Mouse (Mus musculus) liver, postnatal 0 days (tissue): ENCODE results near the gene Ptpa. TPM values are rescaled to one million over a fixed set of nuclear protein-coding genes. Genes with fewer than 3 reads are reported as not detected.

ENCODE experiments used
- ATAC-seq: fragments of 200-750 bp; cut with Nextera tagmentation; 2 replicates; pipeline ENCODE4 v1.8.0; 2017; ENCODE audit warnings: mild to moderate bottlenecking, moderate library complexity
- DNase-seq: peaks from one replicate; pipeline ENCODE4 v3.0.0-alpha.2; 2016
- H3K27ac ChIP-seq: fragments of 300-500 bp; sonication (generic); 2 replicates; pipeline ENCODE4 v1.5.1; 2014; ENCODE audit warnings: antibody characterized with exemption, moderate library complexity, mild to moderate bottlenecking, low read depth
- H3K27me3 ChIP-seq: fragments of 300-500 bp; sonication (generic); 2 replicates; pipeline ENCODE4 v1.6.1; 2014; ENCODE audit warnings: low read length, control low read depth, mixed read lengths; ENCODE audit not compliant: insufficient read depth
- H3K36me3 ChIP-seq: fragments of 300-500 bp; sonication (generic); replicated peaks from 2 replicates; pipeline ENCODE4 v1.6.1; 2014; ENCODE audit warnings: mild to moderate bottlenecking, control low read depth, low read length, moderate library complexity, mixed read lengths; ENCODE audit not compliant: insufficient read depth
- H3K4me1 ChIP-seq: fragments of 300-500 bp; sonication (generic); 2 replicates; pipeline ENCODE4 v1.6.1; 2014; ENCODE audit warnings: antibody characterized with exemption, mild to moderate bottlenecking, control low read depth; ENCODE audit not compliant: insufficient read depth
- H3K4me2 ChIP-seq: fragments of 300-500 bp; sonication (generic); 2 replicates; pipeline ENCODE4 v1.6.1; 2014; ENCODE audit warnings: low read depth, mild to moderate bottlenecking, low read length, moderate library complexity, mixed read lengths
- H3K4me3 ChIP-seq: fragments of 300-500 bp; sonication (generic); 2 replicates; pipeline ENCODE4 v1.5.1; 2014; ENCODE audit warnings: low read depth, low read length
- H3K9ac ChIP-seq: fragments of 300-500 bp; sonication (generic); replicated peaks from 2 replicates; pipeline ENCODE4 v1.6.1; 2014; ENCODE audit warnings: mild to moderate bottlenecking, moderate library complexity
- H3K9me3 ChIP-seq: fragments of 300-500 bp; sonication (generic); 2 replicates; pipeline ENCODE4 v1.6.1; 2016; ENCODE audit warnings: mild to moderate bottlenecking, control low read depth, low read length, mixed read lengths
- CTCF ChIP-seq: sonication (generic); IDR thresholded peaks from 2 replicates; pipeline ENCODE4 v1.5.1; 2016; ENCODE audit warnings: antibody characterized with exemption, low read depth
- EP300 ChIP-seq: IDR thresholded peaks from 2 replicates; pipeline ENCODE4 v1.6.1; 2016; ENCODE audit warnings: antibody characterized with exemption, low read depth, mild to moderate bottlenecking
- WGBS: fragments of 180-500 bp; shearing (Covaris S2); extraction: QIAGEN DNeasy Blood & Tissue Kit; methylation state at CpG from one replicate; pipeline ENCODE4 v1.1.7; 2014; ENCODE audit not compliant: insufficient replicate concordance; 5-methylcytosine and 5-hydroxymethylcytosine counted together
- polyA plus RNA-seq: library from polyadenylated mRNA; unstranded; fragments of >200 nt; fragmentation: Nextera tagmentation; extraction: Ambion mirVana; gene quantifications from 2 replicates; pipeline ENCODE4 v1.2.1, GENCODE M21; 2015

Gene Ptpa
- polyA plus RNA-seq, 1 experiment from 2014 or later: 76.8 TPM

- Histone ChIP-seq H3K9ac (no peak overlapping the region), H3K4me1 (peaks cover 9% of the 10 kb centered on the region), H3K4me2 (no peak overlapping the region), H3K4me3 (no peak overlapping the region), H3K27me3 (no peaks in the 10 kb centered on the region), H3K9me3 (no peaks in the 10 kb centered on the region), H3K36me3 (no peaks in the 10 kb centered on the region), H3K27ac (no peak overlapping the region)
- no peak for ATAC-seq
- 96% methylated on average over 2 of the region's 2 CpGs for WGBS
- DNase-seq: no peak
- TF ChIP-seq CTCF: peak; percentile 37
- no peak for TF ChIP-seq EP300
These were observed 26.8 kb upstream of the Ptpa start for GRCm38 (mm10) chr2:30389000-30389399.

GRCm38 (mm10) chr2:30392114-30392576 is 23.7 kb upstream of the Ptpa start, which contains the start of gene Dolpp1:
Gene Dolpp1, plus strand, starts transcription at chr2:30392254.
- H3K9ac ChIP-seq: peak within 1 kb of the TSS; percentile 81
- H3K36me3 ChIP-seq: peaks cover 8% of the 10 kb centered on the region
- H3K4me1 ChIP-seq: peaks cover 9% of the 10 kb centered on the region
- TF ChIP-seq EP300: peak; percentile 75; the same call in 1 of the 2 replicates
- TF ChIP-seq CTCF: no peak
- ATAC-seq (peak; percentile 97), DNase-seq (peak; percentile 96)
- H3K4me2 ChIP-seq: peak within 1 kb of the TSS; percentile 100
- no peaks in the 10 kb centered on the region for H3K27me3 ChIP-seq
- peak within 1 kb of the TSS; percentile 87 for H3K27ac ChIP-seq
- peak within 1 kb of the TSS; percentile 88 for H3K4me3 ChIP-seq
- WGBS: under 1% methylated on average over 40 of the region's 40 CpGs
- no peaks in the 10 kb centered on the region for H3K9me3 ChIP-seq

GRCm38 (mm10) chr2:30392577-30393369 is 23.1 kb upstream of the Ptpa start:
- TF ChIP-seq CTCF (no peak), EP300 (no peak)
- DNase-seq (peak; percentile 86), ATAC-seq (peak; percentile 68)
- Histone ChIP-seq H3K4me1 (peaks cover 9% of the 10 kb centered on the region), H3K27me3 (no peaks in the 10 kb centered on the region), H3K27ac (peak overlapping the region; percentile 87), H3K9me3 (no peaks in the 10 kb centered on the region), H3K4me3 (peak overlapping the region; percentile 88), H3K4me2 (peak overlapping the region; percentile 100), H3K9ac (peak overlapping the region; percentile 81), H3K36me3 (peaks cover 10% of the 10 kb centered on the region)
- under 1% methylated on average over 47 of the region's 54 CpGs for WGBS

GRCm38 (mm10) chr2:30393370-30393656 is 22.5 kb upstream of the Ptpa start:
- peak overlapping the region; percentile 88 for H3K4me3 ChIP-seq
- H3K4me2 ChIP-seq: peak overlapping the region; percentile 100
- DNase-seq (no peak), ATAC-seq (no peak)
- peak overlapping the region; percentile 87; the same call in 1 of the 2 replicates for H3K27ac ChIP-seq
- no peaks in the 10 kb centered on the region for H3K27me3 ChIP-seq
- 47% methylated on average over 1 of the region's 1 CpGs for WGBS
- H3K9ac ChIP-seq: peak overlapping the region; percentile 81
- H3K36me3 ChIP-seq: peaks cover 13% of the 10 kb centered on the region
- no peaks in the 10 kb centered on the region for H3K9me3 ChIP-seq
- peaks cover 9% of the 10 kb centered on the region for H3K4me1 ChIP-seq
- TF ChIP-seq CTCF: no peak
- TF ChIP-seq EP300: no peak

DNA sequence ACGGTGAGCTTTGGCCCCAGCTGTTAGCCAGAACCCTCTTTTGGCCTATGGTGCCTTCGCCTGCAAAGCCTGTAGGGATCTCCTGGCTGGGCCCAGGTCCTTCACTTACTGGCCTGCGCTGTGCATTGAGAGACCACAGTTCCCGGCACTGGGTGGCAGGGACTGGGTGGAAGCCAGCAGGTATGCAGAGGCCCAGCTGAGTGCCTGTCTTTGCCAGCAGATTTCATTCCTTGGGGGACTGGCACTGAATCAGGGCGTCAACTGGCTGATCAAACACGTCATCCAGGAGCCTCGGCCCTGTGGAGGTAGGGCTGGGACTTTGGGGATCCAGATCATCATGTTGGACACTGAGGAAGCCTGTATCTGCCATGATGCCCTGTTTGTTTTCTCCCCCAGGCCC is 20.1 kb upstream of the Ptpa start:
- no peak for ATAC-seq
- Histone ChIP-seq H3K4me1 (peaks cover 9% of the 10 kb centered on the region), H3K27ac (no peak overlapping the region), H3K9me3 (no peaks in the 10 kb centered on the region), H3K4me3 (no peak overlapping the region), H3K27me3 (no peaks in the 10 kb centered on the region), H3K9ac (no peak overlapping the region), H3K36me3 (peaks cover 23% of the 10 kb centered on the region), H3K4me2 (no peak overlapping the region)
- 84% methylated on average over 7 of the region's 7 CpGs for WGBS
- TF ChIP-seq CTCF: no peak
- no peak for TF ChIP-seq EP300
- DNase-seq: no peak

DNA sequence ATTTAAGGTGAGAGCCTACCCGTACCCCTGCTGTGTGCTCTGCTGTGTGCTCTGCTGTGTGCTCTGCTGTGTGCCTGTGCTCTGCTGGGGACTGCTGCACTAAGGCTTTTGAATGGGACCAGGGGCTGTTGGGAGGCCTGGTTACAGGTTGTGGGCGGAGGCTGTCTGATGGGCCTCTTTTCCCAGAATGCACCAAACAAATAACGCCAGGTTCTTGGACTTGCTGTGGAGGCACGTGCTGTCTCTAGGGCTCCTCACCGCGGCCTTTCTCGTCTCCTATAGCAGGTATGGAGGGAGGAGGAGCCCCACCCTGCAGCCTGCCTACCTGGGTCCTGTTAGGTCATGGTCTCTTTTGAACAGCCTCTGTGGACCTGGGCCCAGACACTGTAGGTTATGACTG is 19.6 kb upstream of the Ptpa start:
- no peak for ATAC-seq
- TF ChIP-seq CTCF (no peak), EP300 (no peak)
- Histone ChIP-seq H3K9ac (no peak overlapping the region), H3K4me2 (no peak overlapping the region), H3K4me3 (no peak overlapping the region), H3K27me3 (no peaks in the 10 kb centered on the region), H3K4me1 (peaks cover 9% of the 10 kb centered on the region), H3K9me3 (no peaks in the 10 kb centered on the region), H3K27ac (no peak overlapping the region), H3K36me3 (peaks cover 23% of the 10 kb centered on the region)
- DNase-seq: no peak
- WGBS: 73% methylated on average over 7 of the region's 7 CpGs
